Mouse (Mus musculus): Measurements from ENCODE around the gene Insr.
"Not testable (repeated sequence)": the region's sequence is repeated elsewhere in the genome, so short reads cannot be mapped to it uniquely, and the experiment has no call there.

The Insr gene

DNA sequence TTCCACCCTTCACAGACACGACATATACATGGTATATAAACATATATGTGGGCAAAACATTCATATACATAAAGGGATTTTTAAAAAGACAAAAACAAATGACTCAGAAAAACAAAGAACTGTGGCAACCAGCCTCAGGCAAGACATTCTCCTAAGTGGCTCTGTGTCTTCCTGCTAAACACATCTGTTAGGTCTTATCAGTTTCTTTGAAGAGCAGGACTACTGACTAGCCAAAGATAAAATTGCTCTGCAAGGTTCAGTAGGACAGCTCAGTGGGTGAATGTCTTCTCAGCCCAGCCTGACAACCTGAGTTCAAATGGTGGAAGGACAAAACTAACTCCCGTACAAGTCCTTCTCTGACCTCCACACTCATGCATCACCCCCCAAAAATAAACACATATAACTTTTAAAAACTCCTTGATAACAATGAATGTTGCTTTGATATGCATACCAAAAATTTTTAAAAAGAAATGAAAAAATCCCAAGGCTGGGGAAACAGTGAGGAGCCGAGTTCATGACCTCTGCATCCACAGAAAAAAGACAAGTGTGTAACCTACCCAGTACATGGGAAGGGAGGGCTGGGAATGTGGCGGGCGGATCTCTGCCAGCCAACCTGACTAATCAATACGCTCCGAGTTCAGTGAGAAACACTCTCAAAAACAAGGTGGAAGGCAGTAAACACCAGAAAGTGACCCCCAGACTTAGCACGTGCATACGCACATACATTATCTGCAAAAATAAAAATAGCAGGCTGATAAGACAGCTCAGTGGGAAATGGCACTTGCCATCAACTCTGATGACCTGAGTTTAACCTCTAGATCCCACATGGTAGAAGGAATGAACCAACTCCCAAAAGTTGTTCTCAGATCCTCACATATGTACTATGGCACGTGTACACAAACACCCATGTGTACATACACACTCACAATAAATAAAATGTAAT is 49.0 kb downstream of the Insr start:
- no peak for DNase-seq

- DNase-seq = peak; percentile 67
These were observed 52.0 kb downstream of the Insr start for GRCm38 (mm10) chr8:3227423-3227822.

DNA sequence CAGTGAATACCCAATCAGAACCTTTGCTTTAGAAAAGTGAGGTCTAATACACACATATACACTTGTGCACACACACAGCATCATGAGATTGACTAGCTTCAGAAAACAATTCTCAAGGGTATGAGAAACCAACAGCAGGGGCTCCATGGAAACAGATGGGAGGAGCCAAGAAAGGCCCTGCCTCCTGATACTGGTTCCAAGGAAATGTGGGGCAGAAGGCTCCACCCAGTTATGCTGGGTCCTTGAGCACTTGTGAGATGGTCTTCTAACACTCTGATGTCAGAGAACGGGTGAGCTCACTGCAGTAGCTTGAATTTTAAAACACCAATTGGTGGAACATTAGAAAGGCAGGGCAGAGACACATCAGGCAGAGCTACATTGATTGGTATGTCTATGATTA is 53.7 kb downstream of the Insr start:
- DNase-seq = peak; percentile 43

- DNase-seq = no peak
These were observed 54.2 kb downstream of the Insr start for GRCm38 (mm10) chr8:3225184-3225583.

GRCm38 (mm10) chr8:3222636-3222965 is 56.8 kb downstream of the Insr start:
- DNase-seq = no peak

DNA sequence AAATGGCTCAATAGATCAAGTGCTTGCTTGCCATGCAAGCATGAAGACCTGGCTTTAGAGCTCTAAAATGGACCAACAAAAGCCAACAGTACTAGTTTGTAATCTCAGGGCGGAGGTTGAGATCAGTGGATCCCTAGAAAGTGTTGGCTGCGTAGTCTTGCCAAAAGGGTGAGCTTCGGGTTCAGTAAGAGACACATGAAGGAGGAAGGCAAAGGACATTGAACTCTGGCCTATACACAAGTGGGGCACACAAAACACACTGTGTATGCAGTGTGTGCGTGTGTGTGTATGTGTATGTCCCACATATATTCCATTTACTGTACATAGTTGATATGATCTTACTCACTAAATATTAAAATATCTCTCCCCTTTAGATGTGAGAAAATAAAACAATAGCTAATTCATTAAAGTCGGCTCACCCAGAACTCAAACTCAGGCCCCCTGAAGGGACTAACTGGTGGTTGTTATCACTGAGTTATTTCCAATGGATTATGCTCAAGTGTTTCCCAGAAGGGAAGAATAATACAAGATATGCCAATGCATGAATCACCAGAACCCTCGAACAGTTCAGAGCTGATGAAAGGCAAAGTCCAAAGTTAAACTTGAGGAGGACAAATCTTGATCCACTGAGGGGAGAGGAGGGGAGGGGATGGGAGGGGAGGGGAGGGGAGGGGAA is 57.3 kb downstream of the Insr start:
- no peak for DNase-seq

DNA sequence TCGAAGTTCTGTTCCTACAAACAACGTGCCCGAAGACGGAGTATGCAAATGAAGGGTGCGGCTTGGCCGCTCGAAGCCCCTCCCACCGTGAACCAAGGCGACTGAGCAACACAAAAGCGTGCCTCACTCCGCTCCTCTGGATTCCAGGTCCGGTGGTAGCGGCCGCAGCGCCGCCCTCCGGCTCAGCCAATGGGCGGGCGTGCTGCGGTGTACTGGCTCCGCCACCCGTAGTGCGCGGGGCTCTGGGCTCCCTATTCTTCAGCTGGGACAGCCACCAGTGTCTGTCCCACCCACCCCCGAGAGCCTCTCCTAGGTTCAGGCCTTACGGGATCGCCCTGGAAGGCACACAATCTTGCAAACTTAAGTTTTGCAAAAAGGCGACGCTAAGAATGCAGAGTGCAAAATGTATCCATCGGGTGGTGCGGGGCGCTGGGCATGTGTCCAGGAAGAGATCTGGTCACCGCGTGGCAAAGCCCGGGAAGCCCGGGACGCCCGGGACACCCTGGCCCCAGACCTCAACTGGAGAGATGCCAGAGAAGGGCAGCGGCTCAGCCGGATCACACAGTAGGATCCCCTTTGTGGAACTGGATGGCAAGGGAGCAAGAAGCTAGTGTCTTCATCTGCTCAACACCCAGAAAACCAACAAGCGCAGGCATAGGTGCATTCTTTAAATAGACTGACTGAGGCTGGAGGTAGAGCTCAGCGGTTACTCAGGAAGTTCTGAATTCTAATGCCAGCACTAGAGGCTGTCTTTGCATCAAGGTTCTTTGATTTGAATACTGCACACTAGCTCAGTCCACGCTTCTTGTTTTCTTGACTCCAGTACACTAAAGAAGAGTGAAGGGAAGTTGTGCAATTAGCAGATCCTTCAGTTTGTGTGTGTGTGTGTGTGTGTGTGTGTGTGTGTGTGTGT is 58.1 kb downstream of the Insr start:
- DNase-seq = peak; percentile 95

DNA sequence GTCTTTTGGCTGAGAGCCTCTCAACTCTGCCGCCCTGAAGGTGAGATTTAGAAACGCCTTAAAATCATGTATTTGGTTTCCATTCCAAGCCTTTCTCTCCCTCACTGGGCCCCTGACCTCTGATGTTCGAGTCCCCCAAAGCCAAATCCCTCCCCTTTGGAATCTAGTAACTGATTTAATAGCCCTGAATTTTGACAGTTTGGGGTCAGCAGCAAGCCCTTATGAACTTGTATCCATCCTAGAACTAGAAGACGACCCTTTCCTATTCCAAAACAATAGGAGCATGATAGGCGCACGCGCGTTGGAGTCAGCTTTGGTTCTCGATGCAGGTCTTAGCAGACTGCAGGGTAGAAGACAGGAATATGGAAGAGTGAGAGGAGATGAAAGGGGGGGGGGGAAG is 58.9 kb downstream of the Insr start:
- peak; percentile 53 for DNase-seq

GRCm38 (mm10) chr8:3219921-3220411 is 59.5 kb downstream of the Insr start:
- peak; percentile 40 for DNase-seq

DNA sequence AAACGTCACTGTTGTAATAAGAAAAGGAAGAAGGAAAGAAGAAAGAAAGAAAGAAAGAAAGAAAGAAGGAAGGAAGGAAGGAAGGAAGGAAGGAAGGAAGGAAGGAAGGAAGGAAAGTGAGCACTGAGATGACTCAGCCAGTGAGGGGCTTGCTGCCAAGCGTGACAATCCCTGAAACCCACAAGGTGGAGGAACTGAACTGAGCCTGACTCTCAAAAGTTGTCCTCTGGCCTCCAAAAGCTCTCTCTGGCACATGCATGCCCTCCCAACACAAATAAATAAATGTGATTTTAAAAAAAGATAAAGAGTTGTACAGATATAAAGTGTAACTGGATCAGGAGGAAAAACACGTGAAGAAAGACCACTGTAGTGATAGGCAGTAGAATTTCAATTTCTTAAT is 60.2 kb downstream of the Insr start:
- no peak for DNase-seq

- no peak for DNase-seq
These were observed 62.8 kb downstream of the Insr start for GRCm38 (mm10) chr8:3216541-3217092.

DNA sequence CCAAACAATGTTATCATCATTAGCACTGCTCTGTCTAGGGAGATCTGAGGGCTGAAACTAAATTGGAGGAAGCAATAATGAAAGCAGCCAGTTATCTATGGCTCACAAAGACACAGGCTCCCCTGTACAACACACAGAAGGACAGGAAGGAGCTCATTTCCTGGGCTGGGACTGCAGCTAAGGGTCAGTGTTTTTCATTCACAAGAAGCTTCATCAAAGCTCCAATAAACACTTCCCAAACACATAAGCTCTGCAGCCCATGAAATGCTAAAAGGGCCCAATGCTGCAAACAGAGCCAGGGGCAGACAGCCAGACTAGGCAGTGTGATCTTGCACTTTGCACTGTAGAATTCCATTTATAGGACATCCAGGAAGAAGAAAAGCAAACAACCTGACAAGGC is 63.9 kb downstream of the Insr start:
- DNase-seq = peak; percentile 74

- no peak for DNase-seq
These were observed 64.8 kb downstream of the Insr start for GRCm38 (mm10) chr8:3214601-3215000.

- DNase-seq = peak; percentile 51
These were observed 68.0 kb downstream of the Insr start for GRCm38 (mm10) chr8:3211456-3211855.

DNA sequence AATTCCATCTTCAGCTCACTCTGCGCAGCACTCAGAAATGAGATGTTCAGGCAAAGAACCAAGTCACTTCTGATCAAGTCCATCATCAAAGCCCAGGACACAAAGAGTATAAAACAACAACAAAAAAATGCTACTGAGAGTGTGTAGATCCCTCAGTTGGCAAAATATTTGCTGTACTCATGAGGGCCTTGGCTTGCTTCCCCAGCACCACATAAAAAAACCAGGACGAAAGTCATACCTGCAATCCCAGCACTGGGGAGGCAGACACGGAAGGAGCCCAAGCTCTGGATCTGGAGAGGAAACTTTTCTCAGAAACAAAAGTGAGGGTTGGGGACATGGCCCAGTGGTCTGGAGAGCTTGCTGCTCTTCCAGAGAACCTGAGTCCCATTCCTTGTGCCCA is 69.5 kb downstream of the Insr start:
- no peak for DNase-seq

GRCm38 (mm10) chr8:3209268-3209667 is 70.1 kb downstream of the Insr start:
- DNase-seq = peak; percentile 70

DNA sequence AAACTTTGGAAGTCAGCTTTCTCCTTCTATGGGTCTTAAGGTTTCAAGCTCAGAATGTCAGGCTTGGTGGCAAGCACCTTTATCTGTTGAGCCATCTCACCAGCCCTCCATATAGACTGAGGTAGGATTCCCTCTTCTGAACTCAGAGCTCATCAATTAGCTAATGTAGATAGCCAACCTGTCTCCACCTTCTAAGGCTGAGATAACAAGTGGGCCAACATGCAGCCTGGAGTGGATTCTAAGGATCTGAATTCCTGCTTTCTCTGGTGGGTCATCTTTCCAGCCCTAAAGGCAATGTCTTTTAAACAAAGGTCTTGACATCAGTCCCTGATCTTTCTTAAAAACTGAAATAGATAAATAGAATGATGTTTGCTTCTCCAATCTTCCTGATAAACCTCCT is 70.7 kb downstream of the Insr start:
- DNase-seq = no peak

GRCm38 (mm10) chr8:3204758-3205443 is 74.5 kb downstream of the Insr start:
- no peak for DNase-seq

DNA sequence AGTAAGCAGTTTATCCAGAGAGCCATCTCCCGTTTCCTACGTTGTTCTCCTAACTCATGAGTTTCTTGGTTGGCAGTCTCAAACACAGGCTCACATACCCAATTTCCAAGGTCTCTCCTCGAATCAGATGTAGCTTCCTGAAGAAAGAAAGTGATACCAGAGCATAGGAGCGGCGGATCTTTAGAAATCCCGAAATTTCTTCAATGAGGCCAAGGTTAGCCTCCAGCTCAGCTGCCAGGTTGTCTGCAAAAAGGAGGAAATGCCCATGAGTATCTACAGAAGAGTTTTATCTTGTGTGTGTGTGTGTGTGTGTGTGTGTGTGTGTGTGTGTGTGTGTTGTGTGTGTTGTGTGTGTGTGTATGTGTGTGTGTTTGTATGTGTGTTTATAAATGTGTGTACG is 76.6 kb downstream of the Insr start:
- no peak for DNase-seq

DNA sequence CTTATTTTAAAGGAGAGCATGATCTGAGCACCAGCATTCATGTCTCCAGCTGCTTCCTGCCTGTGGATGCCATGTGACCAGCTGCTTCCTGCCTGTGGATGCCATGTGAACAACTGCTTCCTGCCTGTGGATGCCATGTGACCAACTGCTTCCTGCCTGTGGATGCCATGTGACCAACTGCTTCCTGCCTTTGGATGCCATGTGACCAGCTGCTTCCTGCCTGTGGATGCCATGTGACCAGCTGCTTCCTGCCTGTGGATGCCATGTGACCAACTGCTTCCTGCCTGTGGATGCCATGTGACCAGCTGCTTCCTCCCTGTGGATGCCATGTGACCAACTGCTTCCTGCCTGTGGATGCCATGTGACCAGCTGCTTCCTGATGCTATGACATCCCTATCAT is 85.1 kb downstream of the Insr start:
- not testable (repeated sequence) for DNase-seq

DNA sequence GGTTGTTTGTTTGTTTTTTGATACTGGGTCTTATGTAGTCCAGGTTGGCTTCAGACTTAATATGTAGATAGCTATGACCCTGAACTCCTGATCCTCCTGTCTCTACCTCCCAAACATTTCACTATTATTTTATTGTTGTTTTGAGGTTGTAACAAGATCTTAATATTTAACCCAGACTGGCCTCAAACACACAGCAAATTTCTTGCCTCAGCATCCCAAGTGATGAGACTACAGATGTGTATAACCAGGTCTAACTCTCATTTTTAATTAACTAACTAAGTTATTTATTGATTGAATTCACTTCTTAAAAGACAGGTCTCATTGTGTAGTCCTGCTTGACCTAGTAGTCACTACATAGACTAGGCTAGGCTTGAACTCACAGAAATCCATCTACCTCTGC is 88.4 kb downstream of the Insr start:
- no peak for DNase-seq

- no peak for DNase-seq
These were observed 92.0 kb downstream of the Insr start for GRCm38 (mm10) chr8:3187456-3187855.
